Mouse (Mus musculus) urinary bladder, postnatal 14 days (tissue): ENCODE measurements around the gene Col9a3.
A peak's percentile ranks its signal among the peaks of the same experiment; 100 is the strongest.

ENCODE experiments used
- DNase-seq: peaks from one replicate; pipeline ENCODE4 v3.0.0; 2021; ENCODE audit warnings: low spot score

Gene Col9a3

DNA sequence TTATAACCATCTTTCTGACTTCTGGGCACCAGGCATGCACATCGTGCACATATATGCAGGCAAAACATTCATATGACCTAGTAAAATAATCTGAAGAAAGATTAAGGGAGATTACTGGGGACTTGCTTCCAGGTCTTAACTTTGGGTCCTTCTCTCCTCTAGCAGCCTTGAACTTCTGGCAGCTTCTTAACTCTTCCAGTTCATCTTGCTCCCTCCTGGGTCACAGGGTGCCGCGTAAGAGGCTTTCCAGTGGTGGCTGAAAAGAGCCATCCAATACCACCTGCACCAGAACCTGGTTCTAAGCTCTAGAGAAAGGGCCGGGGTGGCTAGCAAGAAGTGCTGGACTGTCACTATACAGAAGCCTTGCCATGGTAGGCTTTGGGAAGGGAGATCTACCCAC, at the start of gene Col9a3:
Gene Col9a3 (plus strand): TSS at position 301 of the 400 bp plus-strand sequence.
- DNase-seq: no peak

DNA sequence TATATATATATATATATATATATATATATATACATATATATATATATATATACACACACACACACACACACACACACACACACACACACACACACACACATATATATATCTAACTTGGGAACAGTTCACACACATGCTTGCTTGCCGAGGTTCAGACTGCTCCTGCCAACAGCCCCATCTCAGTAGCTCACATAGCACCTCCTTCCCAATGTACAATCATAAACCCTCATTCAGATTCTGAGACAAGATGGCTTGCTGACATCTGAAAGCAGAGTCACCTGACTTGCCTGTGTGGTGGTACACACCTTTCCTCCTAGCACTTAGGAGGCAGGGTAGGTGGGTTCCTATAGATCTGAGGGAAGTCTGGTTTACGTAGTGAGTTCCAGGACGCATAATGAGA, 45.2 kb upstream of the Col9a3 start:
- DNase-seq: no peak

DNA sequence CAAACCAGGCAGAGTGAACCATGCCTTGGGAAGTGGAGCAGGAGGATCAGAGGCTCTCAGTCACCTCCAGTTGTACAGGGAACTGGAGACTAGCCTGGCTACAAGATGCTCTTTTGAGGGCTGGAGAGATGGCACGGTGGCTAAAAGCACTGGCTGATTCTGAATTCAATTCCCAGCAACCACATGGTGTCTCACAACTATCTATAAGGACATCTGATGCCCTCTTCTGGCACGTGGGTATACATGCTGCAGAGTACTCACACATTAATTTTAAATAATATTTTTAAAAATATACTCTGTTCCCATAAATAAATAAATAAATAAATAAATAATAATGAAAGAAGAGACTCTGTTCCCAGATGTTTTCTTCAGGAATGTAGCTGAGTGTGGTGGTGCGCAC, 42.4 kb upstream of the Col9a3 start:
- no peak for DNase-seq

DNA sequence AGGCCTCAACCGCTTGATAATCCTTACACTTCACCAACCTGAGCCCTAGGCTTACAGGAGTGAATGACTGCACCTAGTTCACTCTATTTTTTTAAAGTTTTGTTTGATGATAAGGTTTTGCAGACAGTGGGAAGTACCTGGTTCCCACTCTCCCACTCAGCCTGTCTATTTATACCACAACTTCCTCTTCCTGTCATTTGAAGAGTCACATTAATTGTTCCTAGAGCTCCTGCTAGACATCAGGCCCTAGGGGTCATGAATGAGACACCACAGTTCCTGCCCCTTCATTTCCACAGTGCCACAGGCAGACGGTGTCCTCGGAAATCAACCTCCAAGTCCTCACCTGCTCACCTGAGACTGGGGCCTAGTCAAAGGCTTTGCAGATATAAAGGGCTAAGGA, 41.1 kb upstream of the Col9a3 start:
- DNase-seq: no peak

DNA sequence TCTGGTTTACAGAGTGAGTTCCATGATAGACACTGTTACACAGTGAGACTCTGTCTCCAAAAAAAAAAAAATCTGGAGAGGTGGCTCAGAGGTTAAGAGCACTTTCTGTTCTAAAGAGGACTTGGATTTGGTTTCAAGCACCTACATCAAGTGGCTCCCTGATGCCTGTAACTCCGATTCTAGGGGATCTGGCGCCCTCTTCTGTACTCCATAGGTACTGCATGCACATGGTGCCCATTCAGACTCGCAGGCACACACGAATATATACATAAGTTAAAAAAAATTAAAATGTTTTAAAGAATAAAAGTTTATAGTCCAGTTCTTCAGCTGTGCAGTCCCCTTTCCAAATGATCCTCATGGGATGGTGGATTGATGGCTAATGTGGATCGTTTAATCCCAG, 37.3 kb upstream of the Col9a3 start:
- no peak for DNase-seq

DNA sequence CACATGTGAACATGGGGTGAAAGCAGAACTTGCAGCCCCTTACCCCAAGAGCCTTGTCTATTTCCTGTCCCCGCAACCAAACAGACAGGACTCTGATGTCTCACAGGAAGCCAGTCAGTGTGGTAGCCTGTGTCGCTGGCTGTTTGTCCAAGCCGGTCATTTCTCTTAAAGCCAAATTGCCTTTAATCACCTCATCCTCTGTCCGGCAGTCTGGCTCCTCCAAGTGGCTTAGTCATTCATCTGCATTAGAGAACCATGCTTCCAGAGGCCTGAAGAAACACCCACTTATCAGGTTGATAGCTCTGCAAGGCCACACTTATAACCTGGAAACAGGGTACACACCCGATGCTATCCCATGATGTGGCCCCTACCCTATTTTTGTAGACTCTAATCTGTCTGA, 35.4 kb upstream of the Col9a3 start:
- DNase-seq: no peak

DNA sequence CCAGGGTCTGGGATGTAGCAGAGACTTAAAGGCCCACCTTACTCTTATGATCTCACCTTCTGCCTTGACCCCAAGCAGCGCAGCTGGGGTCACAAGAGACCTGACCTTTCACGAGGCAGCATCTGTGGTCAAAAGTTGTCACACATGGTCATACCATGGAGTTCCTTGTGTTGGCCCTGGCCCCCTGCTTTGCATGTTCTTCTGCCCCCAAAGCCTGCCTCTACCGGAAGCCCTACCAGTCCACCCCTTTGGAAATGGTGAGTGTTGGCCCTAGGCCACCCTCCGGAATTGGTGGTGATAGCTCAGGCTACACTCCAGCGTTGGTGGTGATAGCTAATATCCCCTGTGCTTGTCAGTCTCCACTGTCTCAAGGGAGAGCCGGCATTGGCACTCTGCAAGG, 34.3 kb upstream of the Col9a3 start:
- DNase-seq: no peak

DNA sequence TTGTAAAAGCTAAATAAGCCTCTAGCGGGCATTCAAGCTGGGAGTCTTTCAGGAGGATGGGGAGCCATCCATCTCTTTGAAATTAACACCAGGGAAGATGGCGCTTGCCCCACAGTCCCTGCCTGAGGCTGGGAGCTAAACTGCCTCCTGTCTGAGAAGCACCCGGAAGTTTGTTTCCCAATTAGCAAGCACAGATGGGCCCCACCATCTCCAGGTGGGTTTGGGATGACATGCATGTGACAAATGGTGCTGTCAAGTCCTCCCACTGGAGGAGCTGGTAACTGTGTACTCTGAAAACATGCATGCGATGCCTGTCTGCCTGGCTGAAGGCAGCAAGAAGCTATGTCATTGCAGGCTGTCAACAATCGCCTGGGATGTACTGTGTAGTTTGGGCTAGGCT, 33.7 kb upstream of the Col9a3 start:
- DNase-seq: no peak

DNA sequence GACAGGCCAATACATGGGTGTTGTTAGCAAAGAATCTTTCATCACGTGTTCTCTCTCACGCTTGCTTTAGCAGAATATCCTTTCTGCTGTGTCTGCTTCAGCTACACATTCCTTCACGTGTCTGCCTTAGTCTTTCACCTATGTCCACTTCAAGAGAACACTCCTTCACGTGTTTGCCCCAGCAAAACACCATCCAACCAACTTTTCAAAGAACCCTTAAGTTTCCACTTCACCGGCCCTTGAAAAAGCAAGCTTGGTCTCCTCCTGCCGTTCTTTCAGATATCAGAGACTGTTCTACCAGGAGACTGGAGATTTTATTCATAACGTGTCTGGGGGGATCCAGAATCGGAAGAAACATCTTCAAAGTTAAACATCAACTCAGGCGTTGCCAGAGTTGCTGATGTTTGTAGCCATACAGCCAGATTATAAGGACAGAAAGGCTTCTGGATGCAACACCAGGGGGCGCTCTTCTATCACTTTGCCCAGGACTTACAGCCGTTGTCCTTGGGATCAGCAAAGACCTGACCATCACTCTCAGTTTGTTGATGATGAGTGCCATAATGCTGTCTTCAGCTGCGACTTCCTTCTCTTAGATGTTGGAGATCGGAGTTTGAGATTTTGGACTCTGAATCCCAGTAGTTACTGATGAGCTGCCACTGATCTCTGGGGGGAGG, 31.2 kb upstream of the Col9a3 start:
- peak; percentile 63 for DNase-seq

DNA sequence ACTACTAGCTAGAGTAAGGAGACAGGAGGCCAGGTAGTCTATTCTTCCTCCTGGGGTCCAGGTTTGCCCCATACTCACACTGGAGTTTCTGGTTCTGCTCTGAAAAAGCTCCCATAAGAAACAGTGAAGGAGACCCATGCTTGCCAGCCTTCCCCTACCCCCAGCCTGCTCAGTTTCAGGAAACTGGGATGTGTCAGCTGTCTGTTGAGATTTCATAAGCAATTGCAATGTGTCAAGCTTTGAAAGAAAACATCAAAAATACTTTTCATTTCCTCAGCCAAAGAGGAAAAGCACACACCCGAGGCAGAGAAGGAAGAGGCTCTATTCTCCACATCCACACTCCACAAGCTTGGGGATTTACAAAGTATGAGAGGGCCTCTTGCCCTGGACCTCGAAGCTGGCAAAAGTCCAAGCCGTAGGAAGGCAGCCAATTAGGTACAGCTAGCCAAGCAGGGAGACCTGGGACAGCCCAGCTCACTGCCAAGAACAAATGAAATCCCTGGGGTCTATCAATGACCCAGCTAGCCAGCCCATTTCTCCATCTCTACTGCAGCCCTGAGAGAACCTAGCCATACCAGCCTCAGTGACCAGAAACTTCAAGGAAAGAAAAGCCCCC, 28.5 kb upstream of the Col9a3 start:
- DNase-seq: peak; percentile 42

DNA sequence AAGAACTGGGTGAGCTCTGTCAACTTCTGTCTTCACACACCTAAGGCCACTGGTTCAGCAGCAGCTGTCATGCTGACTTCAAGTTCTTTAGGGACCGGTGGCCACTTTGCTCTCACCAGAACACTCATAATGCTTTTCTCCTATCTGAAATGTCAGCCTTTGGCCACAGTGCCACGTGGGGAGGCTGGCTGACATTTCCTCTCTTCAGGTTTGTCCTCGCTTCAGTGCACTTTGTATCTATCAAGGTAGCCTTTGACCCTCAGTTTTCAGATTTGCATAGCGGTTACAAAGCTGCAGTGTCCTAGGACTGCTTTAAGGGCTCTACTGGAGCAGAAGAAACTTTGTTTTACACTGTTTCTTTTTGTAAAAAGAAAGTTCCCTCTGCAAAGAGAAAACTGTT, 21.1 kb upstream of the Col9a3 start:
- no peak for DNase-seq

DNA sequence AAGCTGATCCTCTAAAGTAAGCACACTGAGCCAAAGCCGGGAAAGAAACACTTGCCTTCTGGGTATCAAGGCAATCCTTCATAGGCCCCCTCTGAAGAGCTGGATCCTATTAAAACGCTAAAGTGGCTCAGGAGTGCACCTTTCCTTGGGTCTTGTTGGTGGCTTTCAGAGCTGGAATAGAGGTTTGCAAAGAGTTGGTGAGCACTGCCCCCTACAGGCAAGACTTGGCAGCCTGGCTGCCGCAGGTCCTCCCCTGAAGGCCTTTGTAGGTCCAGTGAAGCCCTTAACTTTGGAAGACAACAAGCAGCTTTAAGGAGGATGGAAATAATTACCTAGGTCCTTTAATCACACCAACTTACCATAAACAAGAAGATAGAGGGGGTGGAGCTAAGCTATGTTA, 18.9 kb upstream of the Col9a3 start:
- peak; percentile 74 for DNase-seq

DNA sequence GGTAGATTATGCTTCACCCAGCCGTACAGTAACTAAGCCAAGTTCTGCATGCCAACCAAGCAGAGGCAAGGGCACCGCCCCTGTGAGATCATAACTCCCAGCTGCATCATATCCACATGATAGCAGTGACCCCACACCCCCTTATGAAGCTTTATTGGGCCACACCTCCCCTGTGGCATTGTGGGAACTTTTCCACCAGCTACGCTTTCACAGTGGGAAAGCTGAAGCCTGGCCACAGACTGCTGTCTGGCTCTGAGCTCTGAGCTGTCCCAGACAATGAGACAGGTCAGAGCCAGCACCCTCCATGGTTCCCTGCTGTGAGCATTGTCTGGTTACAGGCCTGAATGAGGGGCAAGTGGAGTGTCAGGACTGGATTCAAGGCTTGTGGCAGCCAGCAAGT, 16.6 kb upstream of the Col9a3 start, which contains the start of gene Mrgbp:
Gene Mrgbp (plus strand): TSS at position 303 of the 400 bp plus-strand sequence.
- DNase-seq: peak; percentile 18

DNA sequence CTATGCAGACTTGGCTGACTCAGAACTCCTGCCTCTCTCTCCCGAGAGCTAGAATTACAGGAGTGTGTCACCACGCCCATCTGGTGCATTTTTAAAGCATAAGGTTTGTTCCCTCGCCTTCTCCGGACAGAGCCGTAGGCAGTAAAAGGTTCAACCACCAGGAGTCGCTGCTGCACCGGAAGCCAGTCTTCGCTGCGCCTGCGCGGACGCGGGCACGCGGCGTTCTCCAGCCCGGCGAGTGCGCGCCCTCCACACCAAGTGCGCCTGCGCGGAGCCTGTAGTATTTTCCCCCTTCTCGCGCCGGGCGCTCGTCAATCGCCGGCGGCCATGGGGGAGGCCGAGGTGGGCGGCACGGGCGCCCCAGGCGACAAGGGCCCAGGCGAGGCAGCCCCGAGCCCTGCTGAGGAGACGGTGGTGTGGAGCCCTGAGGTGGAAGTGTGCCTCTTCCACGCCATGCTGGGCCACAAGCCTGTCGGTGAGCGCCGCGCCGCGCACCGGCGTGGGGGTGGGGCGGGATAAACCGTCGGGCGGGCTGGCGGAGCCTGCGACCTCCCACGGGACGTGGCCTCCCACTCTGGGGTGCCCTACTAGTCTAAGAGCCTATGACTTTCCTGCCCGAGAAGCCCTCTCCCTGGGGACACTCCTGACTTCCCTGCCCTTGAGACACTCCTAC, 15.0 kb upstream of the Col9a3 start:
- DNase-seq: peak; percentile 98

DNA sequence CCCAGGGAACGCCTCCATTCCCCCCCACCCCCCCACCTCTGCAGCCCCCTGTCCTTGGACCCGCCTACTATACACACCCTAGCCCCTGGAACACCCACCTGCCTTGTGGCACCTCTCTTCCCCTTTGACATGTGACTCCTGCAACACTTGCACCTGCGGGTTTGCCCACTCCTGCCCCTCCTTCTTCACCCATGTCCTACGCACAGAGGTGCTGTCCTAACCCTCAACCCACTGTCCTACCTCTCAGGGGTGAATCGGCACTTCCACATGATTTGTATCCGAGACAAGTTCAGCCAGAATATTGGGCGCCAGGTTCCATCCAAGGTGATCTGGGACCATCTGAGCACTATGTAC, 14.5 kb upstream of the Col9a3 start:
- no peak for DNase-seq

DNA sequence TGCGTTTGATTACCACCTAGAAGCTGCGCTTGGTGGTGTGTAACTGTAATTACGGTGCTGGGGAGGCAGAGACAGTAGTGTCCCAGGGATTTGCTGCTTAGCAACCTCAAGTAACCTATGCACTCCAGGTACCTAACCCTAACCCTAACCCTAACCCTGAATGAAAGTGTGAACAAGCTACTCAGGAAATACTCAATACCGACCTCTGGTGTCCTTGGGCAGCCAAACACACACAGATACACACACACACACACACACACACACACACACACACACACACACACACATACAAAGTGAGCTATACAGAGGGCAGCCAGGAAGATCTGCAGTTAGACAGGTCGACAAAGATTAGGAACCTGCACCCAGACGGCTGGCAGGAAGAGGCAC, 8.9 kb upstream of the Col9a3 start:
- DNase-seq: no peak

DNA sequence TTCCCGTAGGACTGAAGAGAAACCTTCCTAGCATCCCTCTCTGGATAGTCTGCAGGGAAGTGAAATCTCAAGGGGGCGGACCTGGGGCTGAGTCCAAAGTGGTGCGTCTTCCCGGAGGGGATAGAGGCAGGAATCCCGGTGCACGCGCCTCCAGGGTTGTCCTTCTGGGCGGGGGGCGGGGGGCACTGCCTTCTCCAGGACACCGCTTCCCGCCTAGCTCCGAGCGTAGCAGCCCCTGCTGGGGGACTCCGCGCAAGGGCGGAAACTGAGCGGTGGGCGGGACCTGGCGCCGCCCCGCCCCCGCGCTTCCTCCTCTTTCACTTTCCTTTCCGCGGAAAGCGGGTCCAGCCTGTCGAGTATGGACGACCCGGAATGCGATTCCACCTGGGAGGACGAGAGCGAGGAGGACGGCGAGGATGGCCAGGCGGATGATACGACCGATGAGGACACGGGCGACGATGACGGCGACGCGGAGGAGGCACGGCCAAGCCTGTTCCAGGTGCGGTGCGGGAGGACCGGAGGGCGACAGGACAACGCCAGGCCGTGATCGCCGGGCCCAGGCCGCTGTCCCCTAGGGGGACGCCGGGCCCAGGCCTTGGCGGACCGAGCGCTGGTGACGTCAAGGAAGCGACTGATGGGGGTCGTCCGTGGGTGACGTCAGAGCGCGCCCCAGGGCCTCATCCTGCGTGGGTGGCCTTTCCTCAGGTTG, 8.3 kb upstream of the Col9a3 start, which contains the start of gene Ogfr:
Gene Ogfr (plus strand): TSS at position 123 of the 709 bp plus-strand sequence.
- DNase-seq: peak; percentile 79

DNA sequence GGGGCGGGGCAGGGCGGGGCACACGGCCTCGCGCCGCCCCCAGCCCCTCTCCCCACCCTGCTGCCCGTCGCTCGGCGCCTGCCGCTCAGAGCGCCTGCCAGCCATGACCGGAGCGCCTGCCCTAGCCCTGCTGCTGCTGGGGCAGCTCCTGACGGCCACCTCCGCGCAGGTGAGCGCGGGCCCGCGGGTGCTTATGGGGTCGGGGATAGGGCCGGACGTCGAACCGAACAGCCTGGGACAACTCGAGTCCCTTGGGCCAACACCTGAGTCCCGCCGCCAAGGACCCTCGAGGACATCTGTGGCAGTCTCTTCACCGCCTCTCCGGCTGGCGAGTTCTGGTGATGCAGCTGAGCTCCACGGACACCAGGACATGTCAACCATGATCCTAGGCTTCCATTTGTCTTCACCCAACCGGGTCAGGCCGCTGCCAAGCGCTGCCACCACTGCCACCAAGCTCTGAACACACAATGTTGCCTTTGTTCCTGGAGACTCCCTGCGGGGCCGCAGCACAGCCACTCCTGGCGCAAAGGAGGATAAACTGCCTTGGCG, 641 bp downstream of the Col9a3 start:
- DNase-seq: no peak

DNA sequence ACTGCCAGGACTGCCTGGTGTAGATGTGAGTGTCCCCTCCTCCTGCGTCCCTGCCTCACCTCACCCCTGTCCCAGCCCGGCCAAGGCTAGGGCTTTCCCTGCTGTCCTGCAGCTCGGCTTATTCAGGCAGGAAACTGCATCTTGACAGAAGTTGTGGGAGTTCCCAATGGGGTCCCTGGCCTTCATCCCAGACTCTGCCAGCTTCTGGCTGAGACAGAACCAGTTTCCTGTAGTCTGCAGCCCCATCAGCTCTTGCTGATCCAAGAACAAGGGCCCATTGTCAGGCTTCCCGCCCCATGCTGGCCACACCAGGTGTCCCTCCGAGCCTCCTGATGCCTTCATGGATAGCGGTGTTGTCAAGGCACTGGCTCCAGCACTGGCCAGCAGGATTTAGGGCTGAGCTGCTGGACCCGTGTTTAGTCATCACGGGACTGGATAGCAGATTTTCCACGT, 3.0 kb downstream of the Col9a3 start:
- no peak for DNase-seq

DNA sequence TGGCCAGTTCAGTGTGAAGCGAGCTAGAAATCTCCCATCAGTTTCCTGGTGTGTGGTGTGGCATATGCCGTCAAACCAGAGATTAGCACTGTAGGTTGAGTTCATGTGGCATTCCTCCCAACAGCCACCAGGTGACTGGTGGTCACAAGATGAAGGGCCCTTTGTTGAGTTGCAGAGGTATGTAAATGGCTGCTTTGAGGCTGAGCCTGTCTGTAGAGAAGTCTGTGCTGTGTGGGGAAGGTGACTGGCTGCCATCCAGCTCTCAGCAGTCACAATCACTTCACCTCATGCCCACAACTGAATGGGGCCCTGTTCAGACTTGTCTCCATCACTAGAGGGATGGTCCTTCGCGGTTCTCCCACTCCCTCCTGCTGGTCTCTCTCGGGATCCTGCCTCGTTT, 7.2 kb downstream of the Col9a3 start:
- no peak for DNase-seq

DNA sequence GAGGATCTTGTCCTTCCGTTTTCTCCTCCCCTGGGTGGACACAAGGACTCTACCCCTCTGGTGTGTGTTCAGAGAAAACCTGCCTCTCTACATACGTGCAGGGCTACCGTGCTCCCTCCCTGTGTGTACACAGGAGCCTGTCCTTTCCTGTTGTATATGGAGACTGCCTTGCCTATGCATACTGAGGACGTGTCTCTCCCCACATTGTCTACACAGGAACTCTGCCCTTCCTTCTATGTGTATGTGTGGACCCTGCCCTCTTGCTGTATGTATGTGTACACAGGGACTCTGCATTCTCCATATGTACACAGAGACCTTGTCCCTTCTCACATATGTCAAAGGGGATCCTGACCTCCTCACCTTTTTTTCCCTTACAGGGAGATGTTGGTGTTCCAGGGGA, 12.7 kb downstream of the Col9a3 start:
- no peak for DNase-seq

DNA sequence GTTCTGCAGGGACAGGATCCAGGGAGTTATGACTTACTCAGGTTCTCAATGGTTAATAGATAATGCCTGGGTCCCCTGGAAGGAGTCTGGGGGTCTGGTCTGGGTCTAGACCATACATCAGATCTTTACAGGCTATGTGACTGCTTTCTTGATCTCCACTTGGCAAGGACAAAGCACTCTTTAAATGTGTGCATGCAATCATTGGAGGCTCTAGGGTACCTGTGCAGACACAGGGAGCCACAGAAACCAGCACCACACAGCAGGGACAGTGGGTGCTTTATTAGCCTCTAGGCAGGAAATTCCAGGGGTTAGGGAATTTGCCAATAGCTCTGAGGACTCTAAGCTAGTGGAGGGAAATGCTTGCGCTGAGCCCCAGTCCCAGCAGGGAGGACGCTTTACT, 14.3 kb downstream of the Col9a3 start:
- DNase-seq: no peak
